Mouse (Mus musculus) CH12.LX (cell line): ENCODE data around the gene Cpa2. TPM values are rescaled to one million over a fixed set of nuclear protein-coding genes. Genes with fewer than 3 reads are reported as not detected.

Experiments used
- DNase-seq: peaks from one replicate; pipeline ENCODE4 v3.0.0-alpha.2; 2013; ENCODE audit errors: extremely low read depth
- H3K27ac ChIP-seq: 2 replicates; pipeline ENCODE4 v1.5.1; 2012; ENCODE audit warnings: low read depth, mild to moderate bottlenecking, control low read depth, moderate library complexity; ENCODE audit not compliant: insufficient read depth
- H3K27me3 ChIP-seq: replicated peaks from 2 replicates; pipeline ENCODE3; 2012; ENCODE audit warnings: inconsistent platforms
- H3K36me3 ChIP-seq, 2 experiments: replicated peaks in 1 of 2; 2 replicates each; pipeline versions ENCODE3 to v1.6.1; 2012; ENCODE audit warnings: inconsistent platforms in 1 of 2, low read length in 1 of 2, mild to moderate bottlenecking in 1 of 2, mixed read lengths in 1 of 2, moderate library complexity in 1 of 2; ENCODE audit not compliant: control insufficient read depth in 1 of 2, insufficient read depth in 1 of 2
- H3K4me1 ChIP-seq, 2 experiments: 2 replicates each; pipeline ENCODE4 v1.6.1; 2012; ENCODE audit warnings: inconsistent platforms in 1 of 2, moderate library complexity in 1 of 2; ENCODE audit not compliant: insufficient read depth in 2 of 2, control insufficient read depth in 1 of 2
- H3K4me2 ChIP-seq: 2 replicates; pipeline ENCODE4 v1.6.1; 2012; ENCODE audit warnings: low read depth, mild to moderate bottlenecking, control low read depth; ENCODE audit not compliant: poor library complexity, insufficient read depth, severe bottlenecking
- H3K4me3 ChIP-seq, 3 experiments: fragments of 150-350 bp in 1 of 3; sonication (generic) in 1 of 3; replicated peaks in 1 of 3; 2 replicates each; pipeline versions ENCODE3 to v1.5.1; 2011 to 2012; ENCODE audit warnings: low read depth in 2 of 3, low read length in 2 of 3, mild to moderate bottlenecking in 2 of 3, moderate library complexity in 2 of 3, control low read depth in 1 of 3, improper control_type of control experiment in 1 of 3, inconsistent platforms in 1 of 3, mixed read lengths in 1 of 3; ENCODE audit not compliant: poor library complexity in 1 of 3
- H3K79me2 ChIP-seq: replicated peaks from 2 replicates; pipeline ENCODE4 v1.6.1; 2012; ENCODE audit warnings: mild to moderate bottlenecking, moderate library complexity; ENCODE audit not compliant: control insufficient read depth, poor library complexity, insufficient read depth, severe bottlenecking; ENCODE audit errors: extremely low read depth
- H3K9ac ChIP-seq: 2 replicates; pipeline ENCODE4 v1.6.1; 2012; ENCODE audit warnings: low read depth, mild to moderate bottlenecking, control low read depth, moderate library complexity; ENCODE audit not compliant: insufficient read depth
- H3K9me3 ChIP-seq: replicated peaks from 2 replicates; pipeline ENCODE3; 2012; ENCODE audit warnings: low read length, inconsistent platforms, mixed read lengths
- BHLHE40 ChIP-seq: IDR thresholded peaks from 2 replicates; pipeline ENCODE4 v1.6.1; 2011; ENCODE audit warnings: mild to moderate bottlenecking, low read depth, low read length, improper control_type of control experiment
- CTCF ChIP-seq, 2 experiments: IDR thresholded peaks in 1 of 2; conservative IDR thresholded peaks in 1 of 2; 2 replicates each; pipeline ENCODE4 v1.5.1; 2011 to 2012; ENCODE audit warnings: low read depth in 2 of 2, low read length in 2 of 2, improper control_type of control experiment in 1 of 2, inconsistent platforms in 1 of 2, mild to moderate bottlenecking in 1 of 2, moderate library complexity in 1 of 2
- ETS1 ChIP-seq: conservative IDR thresholded peaks from 2 replicates; pipeline ENCODE4 v1.6.1; 2012; ENCODE audit warnings: low read depth, mild to moderate bottlenecking, inconsistent platforms, low read length, improper control_type of control experiment, moderate library complexity
- GABPA ChIP-seq: IDR thresholded peaks from 2 replicates; pipeline ENCODE4 v1.6.1; 2012; ENCODE audit warnings: low read depth, low read length, improper control_type of control experiment, inconsistent platforms; ENCODE audit not compliant: insufficient replicate concordance
- MAX ChIP-seq: IDR thresholded peaks from 2 replicates; pipeline ENCODE4 v1.6.1; 2011; ENCODE audit warnings: low read length, improper control_type of control experiment
- MEF2A ChIP-seq: IDR thresholded peaks from 2 replicates; pipeline ENCODE4 v1.6.1; 2014; ENCODE audit warnings: low read depth, mild to moderate bottlenecking, inconsistent platforms, low read length, improper control_type of control experiment, borderline replicate concordance
- MYC ChIP-seq: IDR thresholded peaks from 2 replicates; pipeline ENCODE4 v1.6.1; 2011; ENCODE audit warnings: low read depth, mild to moderate bottlenecking, improper control_type of control experiment, low read length
- NRF1 ChIP-seq: IDR thresholded peaks from 2 replicates; pipeline ENCODE4 v1.6.1; 2014; ENCODE audit warnings: low read depth, mild to moderate bottlenecking, inconsistent platforms, low read length, improper control_type of control experiment, moderate library complexity
- PAX5 ChIP-seq: IDR thresholded peaks from 2 replicates; pipeline ENCODE4 v1.6.1; 2012; ENCODE audit warnings: low read length, inconsistent platforms, mixed read lengths
- POLR2AphosphoS2 ChIP-seq: IDR thresholded peaks from 2 replicates; pipeline ENCODE4 v1.6.1; 2011; ENCODE audit warnings: low read depth, low read length, improper control_type of control experiment
- TCF12 ChIP-seq: IDR thresholded peaks from 2 replicates; pipeline ENCODE4 v1.6.1; 2014; ENCODE audit warnings: low read depth, mild to moderate bottlenecking, inconsistent platforms, low read length, improper control_type of control experiment
- USF1 ChIP-seq: IDR thresholded peaks from 2 replicates; pipeline ENCODE4 v1.6.1; 2014; ENCODE audit warnings: low read depth, mild to moderate bottlenecking, inconsistent platforms, low read length, improper control_type of control experiment
- ZC3H11A ChIP-seq: IDR thresholded peaks from 2 replicates; pipeline ENCODE4 v1.6.1; 2012; ENCODE audit warnings: low read depth, mild to moderate bottlenecking, inconsistent platforms, low read length, improper control_type of control experiment
- ZKSCAN1 ChIP-seq: IDR thresholded peaks from 2 replicates; pipeline ENCODE4 v1.6.1; 2012; ENCODE audit warnings: low read depth, inconsistent platforms, low read length, improper control_type of control experiment, borderline replicate concordance
- ZMIZ1 ChIP-seq: IDR thresholded peaks from 2 replicates; pipeline ENCODE4 v1.6.1; 2012; ENCODE audit warnings: low read depth, mild to moderate bottlenecking, inconsistent platforms, low read length, improper control_type of control experiment
- dilution Hi-C: fragments of 300-500 bp; cut with MboI; formaldehyde crosslinking; loops from 2 replicates; pipeline ENCODE4 v1.14.3; 2020; ENCODE audit warnings: low sequenced_read_pairs; ENCODE audit not compliant: extremely low pct_unique_long_range_greater_than_20kb, extremely low pct_ligation_motif_present
- in situ Hi-C: fragments of 300-500 bp; cut with MboI; formaldehyde crosslinking; loops from 3 replicates; pipeline ENCODE4 v1.14.3; 2019; ENCODE audit warnings: low sequenced_read_pairs, low pct_ligation_motif_present, low pct_unique_long_range_greater_than_20kb, mixed read lengths
- polyA plus RNA-seq: library from polyadenylated mRNA; unstranded; fragments of >175 nt; gene quantifications from 2 replicates; pipeline ENCODE4 v1.2.1, GENCODE M21; 2012; ENCODE audit warnings: low read depth; ENCODE audit not compliant: insufficient read length
- total RNA-seq, 2 experiments: library from RNA; depleted of rRNA; stranded (reverse); fragments of 300-350 nt in 1 of 2; fragments of >200 nt in 1 of 2; gene quantifications; 2 replicates each; pipeline ENCODE4 v1.2.3; 2012 to 2014

Gene Cpa2
- total and polyA plus RNA-seq, 3 experiments: not detected

- Histone ChIP-seq H3K27me3 (no peaks in the 10 kb centered on the region), H3K79me2 (no peaks in the 10 kb centered on the region), H3K9me3 (no peaks in the 10 kb centered on the region), H3K4me2 (no peak overlapping the region), H3K4me1 (no peaks in the 10 kb centered on the region), H3K4me3 (no peak overlapping the region), H3K27ac (no peak overlapping the region)
- dilution Hi-C loops: no loop called here
- in situ Hi-C loops: no loop called here
- DNase-seq: no peak
- TF ChIP-seq ZC3H11A (no peak), PAX5 (no peak), MYC (no peak), TCF12 (no peak), USF1 (no peak)
- TF ChIP-seq, all 38 proteins: peak for 0
- Histone ChIP-seq H3K36me3 (no peaks in the 10 kb centered on the region), H3K9ac (no peak overlapping the region)
Measured at GRCm38 (mm10) chr6:30559726-30560125, 18.3 kb downstream of the Cpa2 start.

- H3K9me3 ChIP-seq: no peaks in the 10 kb centered on the region
- H3K4me1 ChIP-seq: no peaks in the 10 kb centered on the region
- H3K4me2 ChIP-seq: no peak overlapping the region
- H3K36me3 ChIP-seq: no peaks in the 10 kb centered on the region
- H3K79me2 ChIP-seq: no peaks in the 10 kb centered on the region
- H3K27me3 ChIP-seq: no peaks in the 10 kb centered on the region
- no peak overlapping the region for H3K4me3 ChIP-seq
- H3K9ac ChIP-seq: no peak overlapping the region
- dilution Hi-C loops (no loop called here), in situ Hi-C loops (no loop called here)
- TF ChIP-seq PAX5 (no peak), ZC3H11A (no peak), MYC (no peak), MAX (no peak), ZKSCAN1 (no peak), GABPA (no peak), CTCF (conservative IDR thresholded peaks at IDR 0.05 in 1 of 2, IDR thresholded peaks at IDR 0.05 in 1 of 2; ENCODE audit: low read depth in 2 of 2, low read length in 2 of 2) (no peak), BHLHE40 (no peak), POLR2AphosphoS2 (no peak), MEF2A (no peak), ETS1 (no peak), NRF1 (no peak), ZMIZ1 (no peak)
- TF ChIP-seq, all 38 proteins: peak for 0
- no peak overlapping the region for H3K27ac ChIP-seq
- DNase-seq: no peak
Measured at GRCm38 (mm10) chr6:30562132-30562531, 20.8 kb downstream of the Cpa2 start.
